Mouse (Mus musculus) cerebellum, postnatal 36 days (tissue): ENCODE results near the gene Muc5ac.

Experiments
- DNase-seq, 2 experiments: peaks; one replicate each; pipeline ENCODE4 v3.0.0; 2021 to 2022; ENCODE audit warnings: mixed read lengths in 2 of 2

The Muc5ac gene

DNA sequence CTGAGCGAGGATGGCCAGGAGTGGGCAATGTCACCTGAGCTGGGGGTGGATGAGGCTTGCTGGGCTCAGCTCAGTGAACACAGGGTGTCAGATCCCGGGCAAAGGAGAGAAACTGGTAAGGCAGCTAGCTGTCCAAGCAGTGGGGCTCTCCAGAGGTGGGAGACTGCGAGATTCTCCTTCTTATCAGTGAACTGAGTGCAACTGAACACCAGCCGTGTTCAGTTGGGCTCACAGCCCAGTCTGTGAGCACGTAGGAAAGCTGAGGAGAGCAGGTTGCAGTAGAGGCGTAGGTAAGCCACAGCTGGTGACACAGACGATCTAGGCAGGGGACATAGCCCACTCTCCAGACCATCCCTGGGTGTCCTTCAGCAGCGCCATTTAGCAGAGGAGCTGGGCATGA, 47.7 kb downstream of the Muc5ac start:
- no peak for DNase-seq

DNA sequence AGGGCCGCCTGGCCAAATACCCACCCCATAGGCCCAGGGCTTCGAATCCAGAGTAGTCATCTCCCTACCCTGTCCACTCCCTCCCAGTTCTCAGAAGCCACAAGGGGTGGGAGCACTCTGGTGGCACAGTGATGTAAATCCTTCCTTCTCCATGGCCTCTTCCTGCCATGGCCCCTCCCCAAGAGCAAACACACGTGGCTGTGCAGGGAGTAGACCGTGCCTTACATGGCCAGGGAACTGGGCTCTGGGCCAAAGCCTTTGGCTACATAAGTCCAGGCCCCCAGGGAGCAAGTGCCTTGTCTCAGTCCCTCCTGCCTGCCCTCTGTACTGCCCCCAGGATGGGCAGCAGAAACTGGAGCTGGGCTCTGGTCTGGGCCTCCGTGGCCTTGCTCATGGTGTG, 50.0 kb downstream of the Muc5ac start, which contains the start of gene Muc5b:
TSS of gene Muc5b (plus strand) at position 292 of the 400 bp plus-strand sequence.
- DNase-seq = no peak

DNA sequence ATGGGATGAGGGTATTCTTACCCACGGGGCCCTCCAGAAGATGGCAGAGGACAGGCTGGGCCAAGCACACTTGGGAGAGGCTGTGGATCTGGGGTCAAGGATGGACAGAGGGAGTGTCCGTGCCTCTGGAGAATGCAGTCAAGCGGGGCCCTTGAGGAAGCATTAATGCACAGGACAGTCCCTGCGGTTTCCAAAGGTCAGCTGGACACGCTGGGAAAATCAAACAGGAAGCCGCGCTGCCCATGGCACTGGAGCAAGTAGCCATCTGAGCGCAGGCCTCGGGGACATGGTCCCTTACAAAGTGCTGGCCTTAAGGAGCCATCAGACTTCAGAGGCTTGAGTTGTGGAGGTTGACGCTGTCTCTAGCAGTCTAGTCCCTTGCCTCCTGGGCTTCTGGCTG, 51.6 kb downstream of the Muc5ac start:
- no peak for DNase-seq

DNA sequence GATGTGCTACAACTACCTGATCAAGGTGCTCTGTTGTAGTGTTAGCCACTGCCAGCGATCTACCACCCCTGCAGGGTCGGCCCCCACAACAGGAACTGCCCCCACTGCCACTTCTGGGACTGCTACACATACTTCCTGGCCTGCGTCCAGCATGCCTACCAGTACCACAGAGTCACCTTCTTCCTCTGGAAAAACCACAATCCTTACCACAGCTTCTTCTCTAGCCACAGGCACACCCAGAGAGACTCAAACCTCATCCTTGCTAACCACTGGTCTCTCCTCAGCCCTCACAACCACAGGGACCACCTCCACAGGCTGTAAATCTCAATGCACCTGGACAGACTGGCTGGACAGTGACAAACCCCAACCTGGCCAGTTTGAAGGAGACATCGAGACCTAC, 72.3 kb downstream of the Muc5ac start:
- DNase-seq = no peak
